Mouse (Mus musculus): ENCODE measurements around the gene Ptcd3. TPM values are rescaled to one million over a fixed set of nuclear protein-coding genes. Genes with fewer than 3 reads are reported as not detected.

The Ptcd3 gene
- 10 to 100 TPM; 27.1 to 29.0 TPM for total RNA-seq (2023)

GRCm38 (mm10) chr6:71908481-71909381, at the start of gene Ptcd3, which contains the start of gene Polr1a:
Gene Ptcd3, minus strand, starts transcription at chr6:71908750.
Gene Polr1a, plus strand, starts transcription at chr6:71909053.

GRCm38 (mm10) chr6:71830690-71831580, 77.6 kb downstream of the Ptcd3 start, which contains the start of gene Immt:
Gene Immt, plus strand, starts transcription at chr6:71831331.

Other genes starting within 250 kb of the Ptcd3 start
- under 1 TPM in 1 of 2 experiments, not detected in 1; 0.11 TPM for gene Reep1, start 201.2 kb downstream of the Ptcd3 start, total RNA-seq (2023)
- 10 to 100 TPM in 1 of 2 experiments, 1 to 10 TPM in 1; 6.1 to 15.6 TPM for gene Mrpl35, start 81.8 kb downstream of the Ptcd3 start, total RNA-seq (2023)
- gene Immt, start 77.4 kb downstream of the Ptcd3 start, total RNA-seq (2023), result 10 to 100 TPM; 53.1 to 54.1 TPM
- 10 to 100 TPM; 46.4 to 61.0 TPM for gene Polr1a, start 303 bp upstream of the Ptcd3 start, total RNA-seq (2023)
- gene St3gal5, start 188.8 kb upstream of the Ptcd3 start, total RNA-seq (2023), result 100 to 1,000 TPM; 290 to 317 TPM